Mouse (Mus musculus): ENCODE measurements around the gene Aph1a. TPM values are rescaled to one million over a fixed set of nuclear protein-coding genes. Genes with fewer than 3 reads are reported as not detected.

Gene Aph1a
- total and polyA plus RNA-seq, 3 experiments = 110 to 170 TPM; not detected in 1

- Histone ChIP-seq H3K9me3 (replicated peaks; ENCODE audit: insufficient read depth, low read length) (no peaks in the 10 kb centered on the region), H3K9ac (ENCODE audit: control insufficient read depth, low read depth, low read length, poor library complexity, severe bottlenecking) (no peak overlapping the region), H3K36me3 (ENCODE audit: control insufficient read depth in 1 of 2, insufficient read depth in 2 of 2, low read length in 2 of 2) (peaks cover 47 to 67% of the 10 kb centered on the region in 2 experiments), H3K27ac (ENCODE audit: control insufficient read depth, low read depth, low read length) (no peak overlapping the region), H3K4me3 (ENCODE audit: control insufficient read depth in 1 of 2, insufficient read depth in 1 of 2, low read depth in 2 of 2, low read length in 2 of 2) (no peak overlapping the region), H3K4me1 (ENCODE audit: control insufficient read depth in 1 of 2, insufficient read depth in 2 of 2, low read length in 2 of 2) (peaks cover 13 to 18% of the 10 kb centered on the region in 2 experiments; a peak in 3 of 4 replicates), H3K27me3 (ENCODE audit: control insufficient read depth in 1 of 2, insufficient read depth in 2 of 2, low read length in 2 of 2) (no peaks in the 10 kb centered on the region), H3K79me2 (ENCODE audit: control insufficient read depth, insufficient read depth, low read length, poor library complexity) (peaks cover 27% of the 10 kb centered on the region)
- no peak for TF ChIP-seq RCOR1 (IDR thresholded peaks at IDR 0.05; ENCODE audit: low read depth, low read length)
- TF ChIP-seq ZNF384 (IDR thresholded peaks at IDR 0.05; ENCODE audit: low read depth, low read length) = no peak
- TF ChIP-seq ELF1 (IDR thresholded peaks at IDR 0.05; ENCODE audit: low read depth, low read length) = no peak
- peak; percentile 71 for TF ChIP-seq TAL1 (IDR thresholded peaks at IDR 0.05; ENCODE audit: low read length)
- peak; percentile 89 for TF ChIP-seq GATA1 (IDR thresholded peaks at IDR 0.05; ENCODE audit: low read depth, low read length)
- no peak for TF ChIP-seq NRF1 (IDR thresholded peaks at IDR 0.05; ENCODE audit: insufficient read depth, low read depth, low read length, poor library complexity, severe bottlenecking)
- TF ChIP-seq CHD2 (IDR thresholded peaks at IDR 0.05; ENCODE audit: low read length) = no peak
- DNase-seq (ENCODE audit: low read depth, low spot score) = no peak
Measured at GRCm38 (mm10) chr3:95851317-95851716, 42.5 kb upstream of the Aph1a start.

- no peak for TF ChIP-seq TCF12 (IDR thresholded peaks at IDR 0.05; ENCODE audit: low read depth, low read length)
- no peak for TF ChIP-seq ZKSCAN1 (IDR thresholded peaks at IDR 0.05; ENCODE audit: low read depth, low read length)
- no peak for TF ChIP-seq ZC3H11A (IDR thresholded peaks at IDR 0.05; ENCODE audit: low read depth, low read length)
- peak; percentile 41; the same call in 1 of the 2 replicates for TF ChIP-seq UBTF (IDR thresholded peaks at IDR 0.05; ENCODE audit: borderline replicate concordance, insufficient read depth, low read depth, low read length)
- peak; percentile 96 for TF ChIP-seq TBP (IDR thresholded peaks at IDR 0.05; ENCODE audit: low read depth, low read length)
- TF ChIP-seq ETS1 (IDR thresholded peaks at IDR 0.05; ENCODE audit: low read depth, low read length) = no peak
- peak in 1 of 2 experiments; percentile 86; a peak in 2 of 4 replicates for TF ChIP-seq USF2 (IDR thresholded peaks at IDR 0.05; ENCODE audit: borderline replicate concordance in 1 of 2, insufficient read depth in 1 of 2, low read depth in 1 of 2, low read length in 2 of 2)
- TF ChIP-seq POLR2AphosphoS5 (IDR thresholded peaks at IDR 0.05; ENCODE audit: borderline replicate concordance, low read depth, low read length) = peak; percentile 95; the same call in 1 of the 2 replicates
- no peak for TF ChIP-seq RAD21 (IDR thresholded peaks at IDR 0.05; ENCODE audit: low read depth, low read length)
- 0 out of 6 replicates have a peak, but pooled peaks of 1 of the 3 experiments have one; percentile 3 for TF ChIP-seq CTCF (IDR thresholded peaks at IDR 0.05 in 2 of 3, conservative IDR thresholded peaks at IDR 0.05 in 1 of 3; ENCODE audit: control insufficient read depth in 1 of 3, insufficient read depth in 1 of 3, low read depth in 2 of 3, low read length in 3 of 3, poor library complexity in 1 of 3, severe bottlenecking in 1 of 3)
- peak; percentile 98 to 100 for TF ChIP-seq POLR2A (IDR thresholded peaks at IDR 0.05; ENCODE audit: control insufficient read depth in 1 of 2, insufficient read depth in 1 of 2, low read depth in 1 of 2, low read length in 2 of 2, poor library complexity in 1 of 2)
- Histone ChIP-seq H3K27me3 (ENCODE audit: control insufficient read depth in 1 of 2, insufficient read depth in 2 of 2, low read length in 2 of 2) (no peaks in the 10 kb centered on the region), H3K36me3 (ENCODE audit: control insufficient read depth in 1 of 2, insufficient read depth in 2 of 2, low read length in 2 of 2) (peaks cover 29 to 44% of the 10 kb centered on the region in 2 experiments), H3K4me1 (ENCODE audit: control insufficient read depth in 1 of 2, insufficient read depth in 2 of 2, low read length in 2 of 2) (peaks cover 13 to 16% of the 10 kb centered on the region in 2 experiments; a peak in 3 of 4 replicates), H3K27ac (ENCODE audit: control insufficient read depth, low read depth, low read length) (peak within 1 kb of the TSS; percentile 94), H3K9me3 (replicated peaks; ENCODE audit: insufficient read depth, low read length) (no peaks in the 10 kb centered on the region), H3K4me3 (ENCODE audit: control insufficient read depth in 1 of 2, insufficient read depth in 1 of 2, low read depth in 2 of 2, low read length in 2 of 2) (peak within 1 kb of the TSS; percentile 71), H3K79me2 (ENCODE audit: control insufficient read depth, insufficient read depth, low read length, poor library complexity) (peaks cover 27% of the 10 kb centered on the region), H3K9ac (ENCODE audit: control insufficient read depth, low read depth, low read length, poor library complexity, severe bottlenecking) (peak within 1 kb of the TSS; percentile 86)
- DNase-seq (ENCODE audit: low read depth, low spot score) = peak; percentile 100
Measured at GRCm38 (mm10) chr3:95855502-95856089, 38.2 kb upstream of the Aph1a start, which contains the start of gene Prpf3. Gene Prpf3, minus strand, starts transcription at chr3:95855885.
